Mouse (Mus musculus): ENCODE results near the gene Ahcyl2. TPM values are rescaled to one million over a fixed set of nuclear protein-coding genes. Genes with fewer than 3 reads are reported as not detected.

Gene Ahcyl2
- total and polyA plus RNA-seq, 3 experiments = 50.0 to 204 (median 184) TPM

DNA sequence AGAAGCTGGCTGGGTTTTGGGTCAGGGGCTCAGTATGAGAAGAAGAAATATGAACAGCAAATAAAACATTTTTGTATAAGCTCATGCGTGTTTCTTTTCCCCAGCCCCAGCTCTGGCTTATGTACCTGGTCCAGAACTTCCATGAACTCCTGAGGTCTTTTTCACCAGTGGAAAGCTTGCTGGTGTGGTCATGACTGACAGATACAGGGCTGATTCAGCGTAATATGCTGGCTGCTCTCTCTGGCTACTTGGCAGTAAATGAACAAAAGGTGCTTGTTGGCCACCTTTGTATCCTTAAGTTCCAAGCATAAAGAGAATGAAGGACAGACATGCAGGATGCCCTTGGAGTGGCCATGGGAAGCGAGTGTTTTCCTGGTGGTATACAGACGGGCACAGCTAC is 6.5 kb upstream of the Ahcyl2 start:
- Histone ChIP-seq H3K9me3 (replicated peaks; ENCODE audit: low read length) (no peaks in the 10 kb centered on the region), H3K9ac (ENCODE audit: insufficient read depth, low read depth) (no peak overlapping the region), H3K36me3 (replicated peaks in 1 of 2; ENCODE audit: control insufficient read depth in 1 of 2, insufficient read depth in 1 of 2, low read length in 1 of 2) (peaks cover 0 to 2% of the 10 kb centered on the region in 2 experiments), H3K27me3 (replicated peaks) (no peaks in the 10 kb centered on the region), H3K4me1 (ENCODE audit: control insufficient read depth in 1 of 2, insufficient read depth in 2 of 2) (peaks cover 0 to 3% of the 10 kb centered on the region in 2 experiments; a peak in 3 of 4 replicates), H3K79me2 (replicated peaks; ENCODE audit: control insufficient read depth, extremely low read depth, insufficient read depth, poor library complexity, severe bottlenecking) (no peaks in the 10 kb centered on the region), H3K27ac (ENCODE audit: insufficient read depth, low read depth) (no peak overlapping the region), H3K4me3 (replicated peaks in 1 of 3; ENCODE audit: low read depth in 2 of 3, low read length in 2 of 3, poor library complexity in 1 of 3) (no peak overlapping the region), H3K4me2 (ENCODE audit: insufficient read depth, low read depth, poor library complexity, severe bottlenecking) (no peak overlapping the region)
- TF ChIP-seq ETS1 (conservative IDR thresholded peaks at IDR 0.05; ENCODE audit: low read depth, low read length) = no peak
- TF ChIP-seq EP300 (IDR thresholded peaks at IDR 0.05; ENCODE audit: low read length) = no peak
- no peak for TF ChIP-seq IRF4 (IDR thresholded peaks at IDR 0.05; ENCODE audit: low read depth, low read length)
- no peak for TF ChIP-seq TCF12 (IDR thresholded peaks at IDR 0.05; ENCODE audit: low read depth, low read length)
- no peak for TF ChIP-seq MXI1 (IDR thresholded peaks at IDR 0.05; ENCODE audit: low read depth, low read length)
- no peak for TF ChIP-seq MEF2A (IDR thresholded peaks at IDR 0.05; ENCODE audit: borderline replicate concordance, low read depth, low read length)
- no peak for TF ChIP-seq MAZ (IDR thresholded peaks at IDR 0.05; ENCODE audit: low read depth, low read length)
- no peak for TF ChIP-seq NELFE (IDR thresholded peaks at IDR 0.05; ENCODE audit: low read depth, low read length)
- TF ChIP-seq TBP (conservative IDR thresholded peaks at IDR 0.05; ENCODE audit: low read depth, low read length) = no peak
- no peak for TF ChIP-seq ZKSCAN1 (IDR thresholded peaks at IDR 0.05; ENCODE audit: borderline replicate concordance, low read depth, low read length)
- no peak for TF ChIP-seq SIN3A (IDR thresholded peaks at IDR 0.05; ENCODE audit: low read length)
- no peak for TF ChIP-seq UBTF (IDR thresholded peaks at IDR 0.05; ENCODE audit: low read depth, low read length)
- TF ChIP-seq CHD2 (IDR thresholded peaks at IDR 0.05; ENCODE audit: low read length) = no peak
- dilution Hi-C loops (cut with MboI; ENCODE audit: extremely low pct_ligation_motif_present, extremely low pct_unique_long_range_greater_than_20kb, low sequenced_read_pairs) (no loop called here), in situ Hi-C loops (cut with MboI; ENCODE audit: low pct_ligation_motif_present, low pct_unique_long_range_greater_than_20kb, low sequenced_read_pairs) (no loop called here)
- no peak for DNase-seq (ENCODE audit: extremely low read depth)

DNA sequence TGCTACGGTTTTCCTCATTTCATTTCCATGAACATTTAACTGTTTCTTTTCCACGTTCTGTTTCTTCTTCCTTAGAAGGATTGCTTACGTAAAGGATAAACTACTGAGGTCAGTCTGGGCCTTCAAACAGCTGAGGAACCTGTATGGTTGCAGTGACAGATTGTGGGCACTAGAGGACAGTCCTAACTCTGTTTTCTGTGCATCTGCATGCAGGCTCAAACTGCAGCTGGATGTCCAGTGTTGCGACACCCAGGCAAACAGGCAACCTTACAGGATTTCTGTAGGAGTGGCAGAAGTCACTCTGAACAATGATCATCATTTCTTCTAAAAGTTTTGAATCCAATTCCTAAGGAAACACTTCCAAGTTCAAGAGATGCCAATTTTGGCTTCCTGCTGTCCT is 5.3 kb upstream of the Ahcyl2 start:
- Histone ChIP-seq H3K4me1 (ENCODE audit: control insufficient read depth in 1 of 2, insufficient read depth in 2 of 2) (peaks cover 0 to 3% of the 10 kb centered on the region in 2 experiments; a peak in 3 of 4 replicates), H3K36me3 (replicated peaks in 1 of 2; ENCODE audit: control insufficient read depth in 1 of 2, insufficient read depth in 1 of 2, low read length in 1 of 2) (peaks cover 0 to 2% of the 10 kb centered on the region in 2 experiments), H3K4me2 (ENCODE audit: insufficient read depth, low read depth, poor library complexity, severe bottlenecking) (no peak overlapping the region), H3K27me3 (replicated peaks) (no peaks in the 10 kb centered on the region), H3K9ac (ENCODE audit: insufficient read depth, low read depth) (no peak overlapping the region), H3K9me3 (replicated peaks; ENCODE audit: low read length) (peaks cover 3% of the 10 kb centered on the region), H3K79me2 (replicated peaks; ENCODE audit: control insufficient read depth, extremely low read depth, insufficient read depth, poor library complexity, severe bottlenecking) (no peaks in the 10 kb centered on the region), H3K4me3 (replicated peaks in 1 of 3; ENCODE audit: low read depth in 2 of 3, low read length in 2 of 3, poor library complexity in 1 of 3) (no peak overlapping the region), H3K27ac (ENCODE audit: insufficient read depth, low read depth) (no peak overlapping the region)
- DNase-seq (ENCODE audit: extremely low read depth) = peak; percentile 47
- dilution Hi-C loops (cut with MboI; ENCODE audit: extremely low pct_ligation_motif_present, extremely low pct_unique_long_range_greater_than_20kb, low sequenced_read_pairs) = no loop called here
- in situ Hi-C loops (cut with MboI; ENCODE audit: low pct_ligation_motif_present, low pct_unique_long_range_greater_than_20kb, low sequenced_read_pairs) = no loop called here
- TF ChIP-seq MYC (IDR thresholded peaks at IDR 0.05; ENCODE audit: low read depth, low read length) (0 out of 2 replicates have a peak, but pooled peaks have one; percentile 29), CTCF (conservative IDR thresholded peaks at IDR 0.05 in 1 of 2, IDR thresholded peaks at IDR 0.05 in 1 of 2; ENCODE audit: low read depth in 2 of 2, low read length in 2 of 2) (peak; percentile 80 to 91), RAD21 (IDR thresholded peaks at IDR 0.05; ENCODE audit: low read depth, low read length) (peak; percentile 93), NELFE (IDR thresholded peaks at IDR 0.05; ENCODE audit: low read depth, low read length) (0 out of 2 replicates have a peak, but pooled peaks have one; percentile 25), SIN3A (IDR thresholded peaks at IDR 0.05; ENCODE audit: low read length) (0 out of 2 replicates have a peak, but pooled peaks have one; percentile 18), ZMIZ1 (IDR thresholded peaks at IDR 0.05; ENCODE audit: low read depth, low read length) (no peak), TCF12 (IDR thresholded peaks at IDR 0.05; ENCODE audit: low read depth, low read length) (0 out of 2 replicates have a peak, but pooled peaks have one; percentile 14), NRF1 (IDR thresholded peaks at IDR 0.05; ENCODE audit: low read depth, low read length) (no peak), JUN (IDR thresholded peaks at IDR 0.05; ENCODE audit: insufficient read depth, low read depth, low read length) (no peak), ZC3H11A (IDR thresholded peaks at IDR 0.05; ENCODE audit: low read depth, low read length) (peak; percentile 43; the same call in 1 of the 2 replicates), SMC3 (IDR thresholded peaks at IDR 0.05; ENCODE audit: low read depth, low read length) (peak; percentile 92)

All from CH12.LX (cell line).